Mouse (Mus musculus) ES-Bruce4 (cell line): Measurements from ENCODE around the gene Txk. TPM values are rescaled to one million over a fixed set of nuclear protein-coding genes. Genes with fewer than 3 reads are reported as not detected.

Experiments used
- H3K27ac ChIP-seq: 2 replicates; pipeline ENCODE4 v1.5.1; 2012; ENCODE audit warnings: low read length, inconsistent platforms; ENCODE audit not compliant: insufficient read depth
- H3K27me3 ChIP-seq: 2 replicates; pipeline ENCODE4 v1.6.1; 2012; ENCODE audit warnings: mild to moderate bottlenecking, low read length, inconsistent platforms; ENCODE audit not compliant: control insufficient read depth, poor library complexity, insufficient read depth, severe bottlenecking
- H3K36me3 ChIP-seq: 2 replicates; pipeline ENCODE4 v1.6.1; 2012; ENCODE audit warnings: inconsistent platforms, mild to moderate bottlenecking, low read length, moderate library complexity; ENCODE audit not compliant: control insufficient read depth, poor library complexity, insufficient read depth, severe bottlenecking
- H3K4me1 ChIP-seq: one replicate; pipeline ENCODE4 v1.8.1; 2011; ENCODE audit warnings: low read length; ENCODE audit not compliant: control insufficient read depth, insufficient read depth
- H3K4me3 ChIP-seq: 2 replicates; pipeline ENCODE4 v1.5.1; 2011; ENCODE audit warnings: low read depth, mild to moderate bottlenecking, low read length
- H3K9ac ChIP-seq: 2 replicates; pipeline ENCODE4 v1.6.1; 2012; ENCODE audit warnings: low read depth, mild to moderate bottlenecking, inconsistent platforms; ENCODE audit not compliant: poor library complexity, severe bottlenecking
- H3K9me3 ChIP-seq: replicated peaks from 2 replicates; pipeline ENCODE4 v1.6.1; 2012; ENCODE audit warnings: mild to moderate bottlenecking, low read length, inconsistent platforms; ENCODE audit not compliant: control insufficient read depth, poor library complexity, insufficient read depth, severe bottlenecking
- CTCF ChIP-seq: IDR thresholded peaks from one replicate; pipeline ENCODE4 v1.8.1; 2011; ENCODE audit warnings: low read depth, low read length
- EP300 ChIP-seq: IDR thresholded peaks from 2 replicates; pipeline ENCODE4 v1.6.1; 2011; ENCODE audit warnings: low read depth, low read length; ENCODE audit not compliant: insufficient read depth
- POLR2A ChIP-seq: IDR thresholded peaks from one replicate; pipeline ENCODE4 v1.8.1; 2011; ENCODE audit warnings: low read length; ENCODE audit not compliant: insufficient read depth
- polyA plus RNA-seq: library from polyadenylated mRNA; stranded (reverse); fragments of >200 nt; gene quantifications from 2 replicates; pipeline ENCODE4 v1.2.4, GENCODE M21; 2011; ENCODE audit warnings: low read depth; ENCODE audit not compliant: missing spikeins, insufficient read depth, insufficient read length

Txk gene
- polyA plus RNA-seq, 1 experiment: not detected

GRCm38 (mm10) chr5:72698343-72698742 is 54.2 kb downstream of the Txk start:
- H3K36me3 ChIP-seq: no peaks in the 10 kb centered on the region
- no peaks in the 10 kb centered on the region for H3K4me1 ChIP-seq
- no peaks in the 10 kb centered on the region for H3K9me3 ChIP-seq
- no peak overlapping the region for H3K27ac ChIP-seq
- no peaks in the 10 kb centered on the region for H3K27me3 ChIP-seq
- H3K4me3 ChIP-seq: no peak overlapping the region
- no peak for TF ChIP-seq POLR2A
- no peak for TF ChIP-seq CTCF
- no peak for TF ChIP-seq EP300
- no peak overlapping the region for H3K9ac ChIP-seq

- Histone ChIP-seq H3K36me3 (no peaks in the 10 kb centered on the region), H3K4me1 (no peaks in the 10 kb centered on the region), H3K9me3 (no peaks in the 10 kb centered on the region), H3K4me3 (no peak overlapping the region), H3K27ac (no peak overlapping the region), H3K27me3 (no peaks in the 10 kb centered on the region), H3K9ac (no peak overlapping the region)
- TF ChIP-seq EP300: no peak
- TF ChIP-seq CTCF: no peak
- no peak for TF ChIP-seq POLR2A
Observed at GRCm38 (mm10) chr5:72696491-72696890, 56.1 kb downstream of the Txk start.

- Histone ChIP-seq H3K27me3 (no peaks in the 10 kb centered on the region), H3K36me3 (no peaks in the 10 kb centered on the region), H3K4me1 (no peaks in the 10 kb centered on the region), H3K9me3 (no peaks in the 10 kb centered on the region), H3K9ac (no peak overlapping the region), H3K27ac (no peak overlapping the region), H3K4me3 (no peak overlapping the region)
- TF ChIP-seq POLR2A: no peak
- no peak for TF ChIP-seq CTCF
- TF ChIP-seq EP300: no peak
Observed at GRCm38 (mm10) chr5:72694684-72695083, 57.9 kb downstream of the Txk start.

DNA sequence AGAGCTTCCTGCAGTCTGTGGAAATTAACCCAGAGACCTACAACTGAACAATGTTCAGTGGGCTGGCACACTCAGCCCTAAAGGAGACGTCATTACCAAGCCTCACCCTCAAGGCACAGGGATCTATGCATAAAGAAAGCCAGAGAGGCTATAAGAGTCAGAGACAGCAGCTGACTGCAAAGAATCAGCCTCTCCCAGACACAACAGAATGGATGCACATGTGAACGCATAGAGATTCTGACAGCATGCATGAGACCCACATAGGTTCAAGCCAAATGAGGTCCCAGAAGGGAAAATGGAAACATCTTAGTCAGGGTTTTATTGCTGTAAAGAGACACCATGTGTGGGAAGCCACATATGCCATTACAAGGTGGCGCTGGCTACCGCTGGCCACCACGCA is 62.1 kb downstream of the Txk start:
- Histone ChIP-seq H3K4me3 (no peak overlapping the region), H3K9me3 (no peaks in the 10 kb centered on the region; the same call in 1 of the 2 replicates), H3K36me3 (no peaks in the 10 kb centered on the region), H3K9ac (no peak overlapping the region), H3K27me3 (no peaks in the 10 kb centered on the region), H3K27ac (no peak overlapping the region), H3K4me1 (no peaks in the 10 kb centered on the region)
- TF ChIP-seq CTCF: no peak
- no peak for TF ChIP-seq POLR2A
- no peak for TF ChIP-seq EP300

DNA sequence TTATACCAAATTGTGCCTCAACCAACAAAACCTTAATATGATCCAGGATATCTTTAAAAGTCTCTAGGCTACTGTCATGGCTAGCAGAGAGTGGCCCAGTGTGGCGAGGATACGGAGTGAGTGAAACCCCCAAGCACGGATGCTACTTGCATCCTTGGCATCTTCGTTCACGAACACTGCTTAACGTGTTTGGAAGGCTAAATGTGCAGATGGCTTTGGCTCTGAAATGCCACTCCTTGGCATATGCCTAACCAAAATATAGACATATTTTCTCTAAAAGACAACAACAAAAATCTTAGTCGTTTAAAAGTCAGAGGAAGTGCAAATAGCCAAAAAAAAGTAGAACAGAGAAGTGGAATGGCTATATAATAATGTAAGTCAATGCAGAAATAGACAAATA is 63.0 kb downstream of the Txk start:
- H3K9me3 ChIP-seq: no peaks in the 10 kb centered on the region; the same call in 1 of the 2 replicates
- no peaks in the 10 kb centered on the region for H3K36me3 ChIP-seq
- no peak overlapping the region for H3K4me3 ChIP-seq
- TF ChIP-seq CTCF (no peak), EP300 (no peak), POLR2A (no peak)
- no peak overlapping the region for H3K9ac ChIP-seq
- H3K4me1 ChIP-seq: no peaks in the 10 kb centered on the region
- no peaks in the 10 kb centered on the region for H3K27me3 ChIP-seq
- H3K27ac ChIP-seq: no peak overlapping the region

GRCm38 (mm10) chr5:72681451-72681850 is 71.1 kb downstream of the Txk start:
- Histone ChIP-seq H3K27me3 (no peaks in the 10 kb centered on the region), H3K9me3 (no peaks in the 10 kb centered on the region), H3K4me3 (no peak overlapping the region), H3K4me1 (no peaks in the 10 kb centered on the region), H3K9ac (no peak overlapping the region), H3K27ac (no peak overlapping the region), H3K36me3 (no peaks in the 10 kb centered on the region)
- TF ChIP-seq CTCF (no peak), EP300 (no peak), POLR2A (no peak)
